Mouse (Mus musculus) olfactory bulb, adult 2 months (tissue): ENCODE measurements around the gene Ccr10.

ENCODE experiments used
- CTCF ChIP-seq: fragments of 200-500 bp; IDR thresholded peaks from 2 replicates; pipeline ENCODE4 v1.5.1; 2012; ENCODE audit warnings: low read depth, mild to moderate bottlenecking, low read length, moderate library complexity; ENCODE audit not compliant: insufficient read depth
- POLR2A ChIP-seq: fragments of 200-500 bp; IDR thresholded peaks from 2 replicates; pipeline ENCODE4 v1.6.1; 2012; ENCODE audit warnings: mild to moderate bottlenecking, low read depth, low read length, moderate library complexity; ENCODE audit not compliant: insufficient read depth

GRCm38 (mm10) chr11:101195571-101195970, 20.3 kb upstream of the Ccr10 start:
- TF ChIP-seq POLR2A = no peak
- TF ChIP-seq CTCF = no peak
